Mouse (Mus musculus) adrenal gland (tissue): ENCODE data around the gene Ccdc43.

ENCODE experiments used
- intact Hi-C: fragments of 180-260 bp; cut with DNase I; formaldehyde crosslinking; loops from one replicate; pipeline ENCODE4 v1.15.1; 2025
- microRNA-seq, 2 experiments: library from miRNA; unstranded; fragments of <30 nt; microRNA quantifications; one replicate each; pipeline ENCODE4; 2019

Ccdc43 gene

DNA sequence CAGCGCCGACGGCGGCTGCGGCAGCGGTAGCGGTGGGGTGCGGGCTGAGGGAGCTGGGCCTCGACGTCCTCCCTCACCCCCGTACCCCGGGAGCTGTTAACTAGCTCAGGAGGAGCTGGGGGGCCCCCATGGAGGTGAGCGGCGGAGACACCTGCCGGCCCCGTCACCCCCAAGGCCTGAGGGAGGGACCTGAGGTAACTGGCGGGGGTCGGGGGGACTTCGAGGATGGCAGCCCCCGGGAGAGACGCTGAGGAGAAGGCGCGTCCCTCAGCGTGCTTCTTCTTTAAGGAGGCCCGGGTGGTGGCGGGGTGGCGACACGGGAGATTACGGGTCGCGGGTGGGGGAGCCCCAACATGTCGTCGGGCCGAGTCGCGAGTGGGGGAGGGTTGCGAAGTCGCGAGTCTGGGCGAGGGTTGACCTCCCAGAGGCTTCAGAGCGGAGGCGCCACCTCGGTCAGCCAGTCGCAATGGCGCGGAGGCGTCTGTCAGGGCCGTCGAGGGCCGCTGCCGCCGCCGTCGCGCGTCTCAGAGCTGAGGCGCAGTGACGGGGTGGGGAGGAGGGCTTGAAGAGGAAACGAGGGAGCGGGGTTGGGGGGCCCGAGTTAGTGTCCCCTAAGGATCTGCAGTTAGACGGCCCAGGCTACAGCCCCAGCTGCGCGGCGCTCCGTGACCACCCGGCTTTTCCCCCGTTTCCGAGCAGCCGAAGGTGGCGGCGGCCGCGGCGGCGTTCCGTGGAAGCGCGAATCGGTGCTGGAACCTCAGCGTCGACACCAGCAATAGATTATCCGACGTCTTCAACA lies 31.7 kb downstream of the Ccdc43 start:
- intact Hi-C loops, result no loop called here

- intact Hi-C loops, result no loop called here
Observed at GRCm38 (mm10) chr11:102665151-102665550, 32.4 kb downstream of the Ccdc43 start.

- intact Hi-C loops, result no loop called here
Observed at GRCm38 (mm10) chr11:102663416-102663815, 34.2 kb downstream of the Ccdc43 start, which contains the start of gene Meioc. Gene Meioc, plus strand, starts transcription at chr11:102663716.

GRCm38 (mm10) chr11:102656931-102657330 lies 40.7 kb downstream of the Ccdc43 start:
- intact Hi-C loops, result no loop called here

- intact Hi-C loops, result no loop called here
Observed at GRCm38 (mm10) chr11:102656326-102656926, 41.2 kb downstream of the Ccdc43 start.

GRCm38 (mm10) chr11:102655888-102656287 lies 41.7 kb downstream of the Ccdc43 start:
- intact Hi-C loops, result no loop called here

GRCm38 (mm10) chr11:102652844-102653243 lies 44.7 kb downstream of the Ccdc43 start:
- intact Hi-C loops, result no loop called here

DNA sequence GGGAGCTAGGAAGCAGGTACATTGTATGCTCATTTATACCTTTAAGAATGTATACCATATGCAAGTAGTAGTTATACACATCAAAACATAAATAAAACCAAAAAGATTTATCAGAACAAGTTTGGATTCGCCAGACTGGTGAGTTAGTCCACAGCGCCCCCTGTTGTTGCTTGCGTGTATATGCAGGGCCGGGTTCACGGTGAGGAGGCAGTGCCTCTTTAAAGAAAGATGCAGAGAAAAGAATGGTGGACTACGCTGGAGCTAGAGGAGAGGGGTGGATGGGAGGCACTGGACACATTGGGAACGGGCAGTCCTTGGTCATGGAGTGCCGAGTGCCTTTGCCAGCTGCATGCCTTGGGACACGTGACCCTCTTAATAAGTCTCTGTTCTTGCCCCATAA lies 46.2 kb downstream of the Ccdc43 start:
- intact Hi-C loops, result loop anchor here (2.0 kb wide), 2 partner anchors 79 to 165 kb away; no protein-coding TSS in a partner anchor

GRCm38 (mm10) chr11:102647885-102648284 lies 49.7 kb downstream of the Ccdc43 start:
- intact Hi-C loops, result no loop called here

GRCm38 (mm10) chr11:102646226-102646625 lies 51.4 kb downstream of the Ccdc43 start:
- intact Hi-C loops, result no loop called here

GRCm38 (mm10) chr11:102643891-102644382 lies 53.6 kb downstream of the Ccdc43 start:
- intact Hi-C loops, result no loop called here

GRCm38 (mm10) chr11:102636887-102637286 lies 60.7 kb downstream of the Ccdc43 start:
- intact Hi-C loops, result no loop called here

Small RNA genes lying within 50 kb of the gene (microRNA-seq; reads per million reads assigned to microRNA genes)
- gene Gm22920, result 0 reads per million in 2 experiments
